Mouse (Mus musculus) CH12.LX (cell line): Measurements from ENCODE around the gene Prrg2. TPM values are rescaled to one million over a fixed set of nuclear protein-coding genes. Genes with fewer than 3 reads are reported as not detected.

Source experiments
- DNase-seq: peaks from one replicate; pipeline ENCODE4 v3.0.0-alpha.2; 2013; ENCODE audit errors: extremely low read depth
- H3K27ac ChIP-seq: 2 replicates; pipeline ENCODE4 v1.5.1; 2012; ENCODE audit warnings: low read depth, mild to moderate bottlenecking, control low read depth, moderate library complexity; ENCODE audit not compliant: insufficient read depth
- H3K27me3 ChIP-seq: replicated peaks from 2 replicates; pipeline ENCODE3; 2012; ENCODE audit warnings: inconsistent platforms
- H3K36me3 ChIP-seq, 2 experiments: replicated peaks in 1 of 2; 2 replicates each; pipeline versions ENCODE3 to v1.6.1; 2012; ENCODE audit warnings: inconsistent platforms in 1 of 2, low read length in 1 of 2, mild to moderate bottlenecking in 1 of 2, mixed read lengths in 1 of 2, moderate library complexity in 1 of 2; ENCODE audit not compliant: control insufficient read depth in 1 of 2, insufficient read depth in 1 of 2
- H3K4me1 ChIP-seq, 2 experiments: 2 replicates each; pipeline ENCODE4 v1.6.1; 2012; ENCODE audit warnings: inconsistent platforms in 1 of 2, moderate library complexity in 1 of 2; ENCODE audit not compliant: insufficient read depth in 2 of 2, control insufficient read depth in 1 of 2
- H3K4me2 ChIP-seq: 2 replicates; pipeline ENCODE4 v1.6.1; 2012; ENCODE audit warnings: low read depth, mild to moderate bottlenecking, control low read depth; ENCODE audit not compliant: poor library complexity, insufficient read depth, severe bottlenecking
- H3K4me3 ChIP-seq, 3 experiments: fragments of 150-350 bp in 1 of 3; sonication (generic) in 1 of 3; replicated peaks in 1 of 3; 2 replicates each; pipeline versions ENCODE3 to v1.5.1; 2011 to 2012; ENCODE audit warnings: low read depth in 2 of 3, low read length in 2 of 3, mild to moderate bottlenecking in 2 of 3, moderate library complexity in 2 of 3, control low read depth in 1 of 3, improper control_type of control experiment in 1 of 3, inconsistent platforms in 1 of 3, mixed read lengths in 1 of 3; ENCODE audit not compliant: poor library complexity in 1 of 3
- H3K79me2 ChIP-seq: replicated peaks from 2 replicates; pipeline ENCODE4 v1.6.1; 2012; ENCODE audit warnings: mild to moderate bottlenecking, moderate library complexity; ENCODE audit not compliant: control insufficient read depth, poor library complexity, insufficient read depth, severe bottlenecking; ENCODE audit errors: extremely low read depth
- H3K9ac ChIP-seq: 2 replicates; pipeline ENCODE4 v1.6.1; 2012; ENCODE audit warnings: low read depth, mild to moderate bottlenecking, control low read depth, moderate library complexity; ENCODE audit not compliant: insufficient read depth
- H3K9me3 ChIP-seq: replicated peaks from 2 replicates; pipeline ENCODE3; 2012; ENCODE audit warnings: low read length, inconsistent platforms, mixed read lengths
- CHD2 ChIP-seq: IDR thresholded peaks from 2 replicates; pipeline ENCODE4 v1.6.1; 2011; ENCODE audit warnings: low read length, improper control_type of control experiment
- ELF1 ChIP-seq: IDR thresholded peaks from 2 replicates; pipeline ENCODE4 v1.6.1; 2014; ENCODE audit warnings: low read depth, mild to moderate bottlenecking, inconsistent platforms, low read length, improper control_type of control experiment
- ETS1 ChIP-seq: conservative IDR thresholded peaks from 2 replicates; pipeline ENCODE4 v1.6.1; 2012; ENCODE audit warnings: low read depth, mild to moderate bottlenecking, inconsistent platforms, low read length, improper control_type of control experiment, moderate library complexity
- GABPA ChIP-seq: IDR thresholded peaks from 2 replicates; pipeline ENCODE4 v1.6.1; 2012; ENCODE audit warnings: low read depth, low read length, improper control_type of control experiment, inconsistent platforms; ENCODE audit not compliant: insufficient replicate concordance
- IRF4 ChIP-seq: IDR thresholded peaks from 2 replicates; pipeline ENCODE4 v1.6.1; 2014; ENCODE audit warnings: low read depth, mild to moderate bottlenecking, inconsistent platforms, low read length, improper control_type of control experiment
- JUN ChIP-seq: IDR thresholded peaks from 2 replicates; pipeline ENCODE4 v1.6.1; 2011; ENCODE audit warnings: low read depth, mild to moderate bottlenecking, low read length, improper control_type of control experiment, moderate library complexity; ENCODE audit not compliant: insufficient read depth
- JUND ChIP-seq: conservative IDR thresholded peaks from 2 replicates; pipeline ENCODE4 v1.6.1; 2011; ENCODE audit warnings: low read depth, low read length, improper control_type of control experiment
- MAFK ChIP-seq: IDR thresholded peaks from 2 replicates; pipeline ENCODE4 v1.6.1; 2011; ENCODE audit warnings: low read length, improper control_type of control experiment; ENCODE audit not compliant: insufficient replicate concordance
- MAZ ChIP-seq: IDR thresholded peaks from 2 replicates; pipeline ENCODE4 v1.6.1; 2012; ENCODE audit warnings: low read depth, mild to moderate bottlenecking, inconsistent platforms, low read length, improper control_type of control experiment, moderate library complexity
- MEF2A ChIP-seq: IDR thresholded peaks from 2 replicates; pipeline ENCODE4 v1.6.1; 2014; ENCODE audit warnings: low read depth, mild to moderate bottlenecking, inconsistent platforms, low read length, improper control_type of control experiment, borderline replicate concordance
- NELFE ChIP-seq: IDR thresholded peaks from 2 replicates; pipeline ENCODE4 v1.6.1; 2011; ENCODE audit warnings: low read depth, low read length, improper control_type of control experiment
- POLR2A ChIP-seq: IDR thresholded peaks from 2 replicates; pipeline ENCODE4 v1.6.1; 2011; ENCODE audit warnings: low read depth, mild to moderate bottlenecking, improper control_type of control experiment, low read length
- POLR2AphosphoS2 ChIP-seq: IDR thresholded peaks from 2 replicates; pipeline ENCODE4 v1.6.1; 2011; ENCODE audit warnings: low read depth, low read length, improper control_type of control experiment
- SIN3A ChIP-seq: IDR thresholded peaks from 2 replicates; pipeline ENCODE4 v1.6.1; 2012; ENCODE audit warnings: low read length, improper control_type of control experiment, inconsistent platforms
- SMC3 ChIP-seq: IDR thresholded peaks from 2 replicates; pipeline ENCODE4 v1.6.1; 2011; ENCODE audit warnings: low read depth, low read length, improper control_type of control experiment
- TCF12 ChIP-seq: IDR thresholded peaks from 2 replicates; pipeline ENCODE4 v1.6.1; 2014; ENCODE audit warnings: low read depth, mild to moderate bottlenecking, inconsistent platforms, low read length, improper control_type of control experiment
- UBTF ChIP-seq: IDR thresholded peaks from 2 replicates; pipeline ENCODE4 v1.6.1; 2012; ENCODE audit warnings: low read depth, mild to moderate bottlenecking, inconsistent platforms, low read length, improper control_type of control experiment, moderate library complexity
- USF2 ChIP-seq: conservative IDR thresholded peaks from 2 replicates; pipeline ENCODE4 v1.6.1; 2011; ENCODE audit warnings: low read depth, low read length, improper control_type of control experiment
- ZNF384 ChIP-seq: IDR thresholded peaks from 2 replicates; pipeline ENCODE4 v1.6.1; 2012; ENCODE audit warnings: low read depth, low read length, improper control_type of control experiment, inconsistent platforms
- dilution Hi-C: fragments of 300-500 bp; cut with MboI; formaldehyde crosslinking; loops from 2 replicates; pipeline ENCODE4 v1.14.3; 2020; ENCODE audit warnings: low sequenced_read_pairs; ENCODE audit not compliant: extremely low pct_unique_long_range_greater_than_20kb, extremely low pct_ligation_motif_present
- in situ Hi-C: fragments of 300-500 bp; cut with MboI; formaldehyde crosslinking; loops from 3 replicates; pipeline ENCODE4 v1.14.3; 2019; ENCODE audit warnings: low sequenced_read_pairs, low pct_ligation_motif_present, low pct_unique_long_range_greater_than_20kb, mixed read lengths
- polyA plus RNA-seq: library from polyadenylated mRNA; unstranded; fragments of >175 nt; gene quantifications from 2 replicates; pipeline ENCODE4 v1.2.1, GENCODE M21; 2012; ENCODE audit warnings: low read depth; ENCODE audit not compliant: insufficient read length
- total RNA-seq, 2 experiments: library from RNA; depleted of rRNA; stranded (reverse); fragments of 300-350 nt in 1 of 2; fragments of >200 nt in 1 of 2; gene quantifications; 2 replicates each; pipeline ENCODE4 v1.2.3; 2012 to 2014

The Prrg2 gene
- total and polyA plus RNA-seq, 3 experiments: 6.7 to 7.2 (median 7.1) TPM

DNA sequence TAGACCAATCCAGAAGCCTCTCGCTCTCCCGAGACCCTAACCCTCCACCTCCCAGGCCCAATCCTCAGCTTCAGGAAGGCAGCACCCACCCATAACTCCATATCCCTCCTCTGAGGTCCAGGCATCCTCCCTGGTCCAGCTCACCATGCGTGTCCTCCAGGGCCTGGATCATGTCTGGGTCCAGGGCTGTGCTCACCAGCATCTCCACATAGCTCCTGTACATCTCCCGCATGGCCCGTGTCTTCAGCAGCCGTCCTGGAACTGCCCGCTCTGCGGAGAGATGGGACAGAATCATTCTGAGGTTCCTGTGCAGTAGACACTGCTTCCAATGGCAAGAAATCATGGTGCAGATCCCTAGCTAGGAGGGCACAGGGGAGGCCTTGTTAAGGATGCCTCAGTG is 31.6 kb downstream of the Prrg2 start:
- no peaks in the 10 kb centered on the region for H3K9me3 ChIP-seq
- DNase-seq: no peak
- H3K79me2 ChIP-seq: no peaks in the 10 kb centered on the region; the same call in 1 of the 2 replicates
- H3K4me1 ChIP-seq: no peaks in the 10 kb centered on the region; a peak in 1 of 4 replicates
- H3K36me3 ChIP-seq: peaks cover 68 to 93% of the 10 kb centered on the region in 2 experiments
- no peak overlapping the region for H3K27ac ChIP-seq
- H3K4me3 ChIP-seq: no peak overlapping the region
- in situ Hi-C loops (no loop called here), dilution Hi-C loops (no loop called here)
- H3K27me3 ChIP-seq: no peaks in the 10 kb centered on the region
- no peak overlapping the region for H3K4me2 ChIP-seq
- TF ChIP-seq ELF1 (no peak), GABPA (no peak), TCF12 (no peak)
- TF ChIP-seq, all 38 proteins: peak for 0
- no peak overlapping the region for H3K9ac ChIP-seq

- Histone ChIP-seq H3K79me2 (no peaks in the 10 kb centered on the region; the same call in 1 of the 2 replicates), H3K4me3 (no peak overlapping the region), H3K36me3 (peaks cover 63 to 90% of the 10 kb centered on the region in 2 experiments), H3K27me3 (no peaks in the 10 kb centered on the region), H3K9ac (no peak overlapping the region), H3K27ac (no peak overlapping the region), H3K9me3 (no peaks in the 10 kb centered on the region), H3K4me1 (no peaks in the 10 kb centered on the region; a peak in 1 of 4 replicates), H3K4me2 (no peak overlapping the region)
- in situ Hi-C loops: no loop called here
- no peak for DNase-seq
- dilution Hi-C loops: no loop called here
- TF ChIP-seq MAZ (no peak), POLR2A (no peak), JUN (no peak), GABPA (no peak), NELFE (no peak), MAFK (no peak), UBTF (no peak), MEF2A (no peak), USF2 (no peak), ZNF384 (no peak), IRF4 (no peak), JUND (no peak), POLR2AphosphoS2 (no peak), CHD2 (no peak), ETS1 (no peak), SIN3A (no peak), SMC3 (no peak)
Measured at GRCm38 (mm10) chr7:45029995-45030394, 32.5 kb downstream of the Prrg2 start.
